Mouse (Mus musculus) 3T3-L1 (cell line): ENCODE measurements around the gene Lama5.

Experiments
- DNase-seq: peaks from one replicate; pipeline ENCODE4 v3.0.0-alpha.2; 2015; ENCODE audit warnings: low read depth, low spot score

The Lama5 gene

GRCm38 (mm10) chr2:180254436-180255209, 29.0 kb upstream of the Lama5 start:
- DNase-seq, result no peak

GRCm38 (mm10) chr2:180251838-180252237, 26.2 kb upstream of the Lama5 start:
- peak; percentile 24 for DNase-seq

- peak; percentile 94 for DNase-seq
These were observed 25.4 kb upstream of the Lama5 start for GRCm38 (mm10) chr2:180250930-180251611.

- peak; percentile 77 for DNase-seq
These were observed 23.4 kb upstream of the Lama5 start for GRCm38 (mm10) chr2:180248947-180249660.

GRCm38 (mm10) chr2:180247916-180248315, 22.3 kb upstream of the Lama5 start:
- no peak for DNase-seq

GRCm38 (mm10) chr2:180243108-180243507, 17.4 kb upstream of the Lama5 start:
- DNase-seq, result no peak

GRCm38 (mm10) chr2:180238591-180238990, 12.9 kb upstream of the Lama5 start:
- DNase-seq, result peak; percentile 62

GRCm38 (mm10) chr2:180237601-180238345, 12.1 kb upstream of the Lama5 start:
- DNase-seq, result no peak

- no peak for DNase-seq
These were observed 11.3 kb upstream of the Lama5 start for GRCm38 (mm10) chr2:180236930-180237329.

GRCm38 (mm10) chr2:180236500-180236899, 10.8 kb upstream of the Lama5 start:
- no peak for DNase-seq

- DNase-seq, result no peak
These were observed 10.1 kb upstream of the Lama5 start for GRCm38 (mm10) chr2:180235788-180236187.

- no peak for DNase-seq
These were observed 9.3 kb upstream of the Lama5 start for GRCm38 (mm10) chr2:180234980-180235379.

- no peak for DNase-seq
These were observed 8.7 kb upstream of the Lama5 start for GRCm38 (mm10) chr2:180234353-180234752.

GRCm38 (mm10) chr2:180233101-180233904, 7.6 kb upstream of the Lama5 start:
- DNase-seq, result peak; percentile 49

GRCm38 (mm10) chr2:180230482-180230881, 4.8 kb upstream of the Lama5 start:
- DNase-seq, result peak; percentile 34

GRCm38 (mm10) chr2:180229129-180229528, 3.5 kb upstream of the Lama5 start:
- no peak for DNase-seq

GRCm38 (mm10) chr2:180228592-180228991, 2.9 kb upstream of the Lama5 start:
- peak; percentile 76 for DNase-seq

- DNase-seq, result peak; percentile 42
These were observed 2.4 kb upstream of the Lama5 start for GRCm38 (mm10) chr2:180228060-180228458.

- peak; percentile 59 for DNase-seq
These were observed 1.8 kb upstream of the Lama5 start for GRCm38 (mm10) chr2:180227262-180228059.
